Mouse (Mus musculus) spleen, postnatal 14 days (tissue): ENCODE measurements around the gene Tmem251.

Experiments
- DNase-seq, 2 experiments: peaks; one replicate each; pipeline ENCODE4 v3.0.0; 2021 to 2022; ENCODE audit warnings: low spot score in 2 of 2

The Tmem251 gene

GRCm38 (mm10) chr12:102743589-102744574, at the start of gene Tmem251, which contains the start of gene Moap1:
Gene Tmem251 (plus strand): TSS chr12:102743762.
Gene Moap1 (minus strand): TSS chr12:102743661.
- peak; percentile 81 to 86 for DNase-seq

GRCm38 (mm10) chr12:102695369-102696239, 48.0 kb upstream of the Tmem251 start:
- DNase-seq = no peak

- DNase-seq = no peak
Observed at GRCm38 (mm10) chr12:102696635-102697354, 46.8 kb upstream of the Tmem251 start.

- DNase-seq = no peak
Observed at GRCm38 (mm10) chr12:102697381-102697780, 46.2 kb upstream of the Tmem251 start.

- no peak for DNase-seq
Observed at GRCm38 (mm10) chr12:102698089-102698684, 45.4 kb upstream of the Tmem251 start.

- no peak for DNase-seq
Observed at GRCm38 (mm10) chr12:102699156-102699555, 44.4 kb upstream of the Tmem251 start.

- no peak for DNase-seq
Observed at GRCm38 (mm10) chr12:102700453-102700852, 43.1 kb upstream of the Tmem251 start.

GRCm38 (mm10) chr12:102701691-102702207, 41.8 kb upstream of the Tmem251 start:
- no peak for DNase-seq

GRCm38 (mm10) chr12:102702356-102703110, 41.0 kb upstream of the Tmem251 start:
- DNase-seq = peak; percentile 47 to 80

- no peak for DNase-seq
Observed at GRCm38 (mm10) chr12:102703111-102703412, 40.5 kb upstream of the Tmem251 start.

- DNase-seq = no peak
Observed at GRCm38 (mm10) chr12:102703441-102703840, 40.1 kb upstream of the Tmem251 start.

- no peak for DNase-seq
Observed at GRCm38 (mm10) chr12:102703921-102704408, 39.6 kb upstream of the Tmem251 start.

- no peak for DNase-seq
Observed at GRCm38 (mm10) chr12:102704457-102705198, 38.9 kb upstream of the Tmem251 start, which contains the start of gene Itpk1. Gene Itpk1 (minus strand): TSS chr12:102704930.

- DNase-seq = peak; percentile 73 to 85
Observed at GRCm38 (mm10) chr12:102705216-102705871, 38.2 kb upstream of the Tmem251 start.

- no peak for DNase-seq
Observed at GRCm38 (mm10) chr12:102705906-102706640, 37.5 kb upstream of the Tmem251 start.

GRCm38 (mm10) chr12:102706833-102707463, 36.6 kb upstream of the Tmem251 start:
- DNase-seq = no peak

GRCm38 (mm10) chr12:102708220-102708619, 35.3 kb upstream of the Tmem251 start:
- DNase-seq = no peak

GRCm38 (mm10) chr12:102709896-102710295, 33.7 kb upstream of the Tmem251 start:
- no peak for DNase-seq
